Mouse (Mus musculus) gastrocnemius, postnatal 14 days (tissue): ENCODE results near the gene Ly6g6e. TPM values are rescaled to one million over a fixed set of nuclear protein-coding genes. Genes with fewer than 3 reads are reported as not detected.
"Not testable (repeated sequence)": the region's sequence is repeated elsewhere in the genome, so short reads cannot be mapped to it uniquely, and the experiment has no call there.

ENCODE experiments used
- DNase-seq: peaks from one replicate; pipeline ENCODE4 v3.0.0; 2021; ENCODE audit warnings: mixed read lengths
- intact Hi-C: fragments of 180-260 bp; cut with DNase I; formaldehyde crosslinking; loops from one replicate; pipeline ENCODE4 v1.15.1; 2025; ENCODE audit warnings: low total_unique reads
- long read RNA-seq, 2 experiments: library from polyadenylated mRNA; stranded (forward); transcript quantifications; one replicate each; pipeline ENCODE4 v2.0.0; 2021
- total RNA-seq, 2 experiments: library from RNA; stranded (reverse); gene quantifications; 2 replicates each; pipeline ENCODE4 v1.2.3; 2021

The Ly6g6e gene
- total RNA-seq, result not detected
- long read RNA-seq, experiment 1, result 0 reads
- long read RNA-seq, experiment 2, result 0 reads

DNA sequence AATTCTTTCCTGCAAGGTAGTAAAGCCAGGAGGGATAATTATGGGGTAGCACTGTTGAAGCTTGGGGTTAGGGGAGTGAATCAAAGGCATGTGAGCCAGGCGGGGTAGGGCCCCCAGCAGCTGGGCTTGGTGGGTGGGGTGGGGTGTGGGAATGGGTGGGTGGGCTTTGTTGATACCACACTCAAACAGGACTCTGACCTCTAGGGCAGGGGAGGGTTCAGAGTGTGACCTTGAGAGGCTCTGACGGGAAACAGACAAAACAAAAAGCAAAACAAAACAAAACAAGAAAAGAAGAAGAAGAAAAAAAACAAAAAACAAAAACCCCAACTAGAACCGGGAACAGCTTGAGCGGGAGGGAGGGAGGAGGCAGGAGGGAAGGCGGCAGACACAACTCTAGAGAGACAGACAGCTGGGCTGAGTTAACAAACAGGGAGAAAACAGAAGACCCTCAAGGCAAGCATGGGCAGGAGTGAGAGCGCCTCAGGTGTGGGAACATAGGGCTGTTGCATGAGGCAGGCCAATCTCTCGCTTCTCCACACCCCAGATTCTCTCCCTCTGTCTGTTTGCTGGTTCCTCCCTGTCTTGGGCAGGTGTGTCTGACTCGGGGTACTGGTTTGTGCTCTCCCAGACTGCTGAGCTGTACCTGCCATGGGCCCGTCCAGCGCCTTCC is at the start of gene Ly6g6e:
Gene Ly6g6e, plus strand, starts transcription at position 396 of the 670 bp plus-strand sequence.
- intact Hi-C loops, result no loop called here

DNA sequence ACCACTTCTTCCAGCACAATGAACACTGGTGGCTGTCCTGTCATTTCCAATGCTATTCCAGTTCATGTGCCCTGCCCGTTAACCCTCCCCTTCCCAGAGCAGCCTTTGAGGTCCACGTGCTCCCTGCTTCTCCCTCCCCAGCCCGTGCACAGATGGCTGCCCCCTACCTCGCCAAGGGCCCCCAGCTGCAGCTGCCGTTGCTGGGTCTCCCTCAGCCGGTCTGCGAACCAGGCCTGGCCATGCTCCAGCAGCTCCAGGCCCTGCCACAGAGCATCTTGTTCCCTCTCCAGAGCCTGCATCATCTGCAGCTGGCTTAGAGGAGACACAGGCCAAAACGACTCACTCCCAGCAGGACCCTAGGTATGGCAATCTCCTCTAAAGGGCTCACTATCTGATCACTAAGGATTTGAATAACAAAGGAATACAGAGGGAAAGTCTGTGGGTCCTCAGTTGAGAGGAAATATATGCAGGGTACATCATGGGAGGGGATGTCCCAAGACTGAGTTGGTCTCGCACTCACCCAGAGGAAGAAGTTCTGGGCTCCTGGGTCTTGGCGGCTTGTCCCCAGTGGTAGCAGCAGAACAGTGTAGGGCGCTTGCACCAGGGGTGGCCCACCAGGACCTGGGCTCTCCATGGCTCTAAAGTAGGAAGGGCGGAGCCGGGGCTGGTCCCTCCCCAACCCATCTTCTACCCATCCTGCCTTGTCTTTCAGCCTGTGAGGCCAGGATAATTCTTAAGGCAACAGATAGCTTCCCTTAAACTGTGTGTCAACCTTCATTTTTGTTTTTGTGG is 49.2 kb upstream of the Ly6g6e start, which contains the start of gene Sapcd1:
Gene Sapcd1, minus strand, starts transcription at position 740 of the 792 bp plus-strand sequence.
- intact Hi-C loops, result no loop called here
- peak; percentile 84 for DNase-seq

More for the DNA sequence above, at the start of gene Ly6g6e:
- DNase-seq, result no peak

- intact Hi-C loops, result no loop called here
- no peak for DNase-seq
Measured at GRCm38 (mm10) chr17:35028315-35028714, 48.4 kb upstream of the Ly6g6e start.

DNA sequence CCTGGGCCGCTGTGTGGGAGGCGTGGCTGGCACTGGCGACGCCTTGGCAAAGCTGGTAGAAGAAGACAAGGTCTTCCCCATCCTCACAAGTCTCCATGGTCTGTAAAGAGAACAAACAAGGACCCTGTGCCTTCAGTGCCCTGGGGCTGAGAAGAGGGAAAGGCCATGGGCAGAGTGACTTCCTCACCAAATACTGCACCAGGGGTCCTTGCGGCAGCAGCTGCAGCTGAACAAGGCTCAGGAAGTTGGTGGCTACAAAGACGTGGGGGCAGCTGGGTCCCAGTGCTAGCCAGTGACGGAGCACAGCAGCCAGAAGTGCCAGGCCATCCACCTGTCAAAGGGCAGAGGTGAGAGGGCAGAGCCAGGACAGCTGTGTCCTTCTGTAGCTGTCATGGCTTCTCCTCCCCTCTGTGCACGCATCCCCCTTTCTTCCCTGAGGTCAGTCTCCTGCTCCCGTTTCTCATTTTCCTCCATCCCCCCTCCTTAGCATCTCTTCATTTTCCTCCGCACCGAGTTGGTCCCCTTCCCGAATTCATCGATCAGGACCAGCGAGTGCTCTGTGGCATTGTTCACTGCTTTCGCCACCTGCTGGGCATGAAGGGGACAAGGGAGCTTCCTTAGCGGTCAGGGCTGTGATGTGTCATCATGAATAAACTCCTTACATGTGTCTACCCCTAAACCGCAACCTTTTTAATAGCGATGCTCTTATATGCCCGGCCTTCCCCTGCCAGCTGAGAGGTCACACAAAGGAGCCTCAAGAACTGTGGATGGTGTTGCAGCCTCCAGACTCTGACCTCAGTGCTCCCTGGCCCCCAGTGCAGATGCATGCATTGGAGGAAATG is 46.8 kb upstream of the Ly6g6e start:
- DNase-seq, result no peak
- intact Hi-C loops, result no loop called here

- DNase-seq, result no peak
- intact Hi-C loops, result no loop called here
Measured at GRCm38 (mm10) chr17:35031272-35031671, 45.4 kb upstream of the Ly6g6e start.

- intact Hi-C loops, result no loop called here
- no peak for DNase-seq
Measured at GRCm38 (mm10) chr17:35031880-35032279, 44.8 kb upstream of the Ly6g6e start.

- intact Hi-C loops, result no loop called here
- DNase-seq, result no peak
Measured at GRCm38 (mm10) chr17:35032323-35032870, 44.3 kb upstream of the Ly6g6e start.

- DNase-seq, intact Hi-C loops: not testable (repeated sequence)
Measured at GRCm38 (mm10) chr17:35033703-35034102, 43.0 kb upstream of the Ly6g6e start.

DNA sequence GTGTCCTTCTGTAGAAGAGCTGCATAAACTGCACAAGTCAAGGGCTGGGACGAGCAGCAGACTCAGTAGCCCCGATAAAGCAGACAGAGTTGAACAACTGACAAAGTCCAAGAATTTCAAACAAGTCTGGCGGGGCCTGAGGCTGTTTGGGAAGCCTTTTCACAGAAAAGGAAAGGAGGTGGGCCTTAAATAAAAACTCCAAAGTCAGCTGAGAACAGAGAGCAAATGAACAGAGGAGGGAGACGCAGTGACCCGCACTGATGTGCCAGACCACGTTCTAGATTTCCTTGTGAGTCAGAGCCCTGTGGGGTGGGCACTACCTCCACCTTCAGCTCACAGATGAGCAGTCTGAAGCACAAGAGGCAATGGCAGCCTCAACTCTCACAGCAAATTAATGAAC is 41.8 kb upstream of the Ly6g6e start:
- intact Hi-C loops, result no loop called here
- DNase-seq, result no peak

DNA sequence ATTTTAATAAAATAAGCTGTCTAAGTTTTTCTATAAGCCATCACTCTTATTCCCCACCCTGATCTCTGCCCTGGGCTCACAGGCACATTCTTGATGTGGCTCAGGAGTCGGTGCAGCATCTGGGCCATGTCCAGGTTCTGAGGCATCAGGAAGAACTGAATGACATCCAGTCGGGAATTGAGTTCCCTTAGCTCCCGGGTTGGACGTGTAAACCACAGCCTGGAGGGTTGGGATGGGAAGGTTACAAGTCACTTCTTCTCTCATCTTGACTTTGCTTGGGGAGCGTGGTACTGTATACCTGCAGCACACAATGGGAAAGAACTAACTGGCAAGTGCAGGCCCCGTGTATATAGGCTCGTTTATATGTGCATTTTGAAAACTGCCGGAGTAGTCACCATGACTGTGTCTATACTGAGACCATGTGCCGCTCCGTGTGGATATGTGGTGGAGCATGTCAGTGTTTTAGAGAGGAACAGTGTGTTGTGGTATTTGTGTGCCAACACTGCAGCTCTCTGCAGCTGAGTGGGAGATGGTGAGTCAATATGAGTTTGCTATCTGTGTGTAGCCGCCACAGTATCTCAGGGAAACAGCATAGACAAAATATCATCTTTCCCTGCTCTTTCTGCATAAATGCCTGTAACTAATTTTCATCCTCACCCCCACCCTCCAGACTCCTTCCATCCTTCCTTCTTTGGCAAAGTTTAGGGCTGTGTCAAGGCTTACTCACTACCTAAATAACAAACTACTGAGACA is 37.4 kb upstream of the Ly6g6e start:
- no peak for DNase-seq
- intact Hi-C loops, result no loop called here

DNA sequence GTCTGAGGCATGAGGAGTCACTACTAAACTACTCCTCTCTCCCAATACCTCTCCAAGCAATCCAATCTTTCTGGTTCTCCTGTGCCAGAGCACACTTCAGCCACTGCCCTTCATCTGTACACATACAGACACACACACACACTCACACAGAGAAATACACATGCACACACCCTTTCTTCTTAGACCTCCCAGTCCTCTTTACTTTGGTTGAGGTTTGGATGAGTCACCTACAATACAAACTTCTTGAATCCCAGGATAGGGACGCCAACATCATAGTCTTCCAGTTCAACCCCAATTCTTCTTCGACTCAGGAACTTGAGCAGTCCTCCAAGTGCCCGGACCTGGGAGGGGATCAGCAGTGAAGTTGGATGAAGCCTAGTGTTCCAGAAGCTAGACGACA is 32.9 kb upstream of the Ly6g6e start:
- intact Hi-C loops, result no loop called here
- DNase-seq, result no peak

DNA sequence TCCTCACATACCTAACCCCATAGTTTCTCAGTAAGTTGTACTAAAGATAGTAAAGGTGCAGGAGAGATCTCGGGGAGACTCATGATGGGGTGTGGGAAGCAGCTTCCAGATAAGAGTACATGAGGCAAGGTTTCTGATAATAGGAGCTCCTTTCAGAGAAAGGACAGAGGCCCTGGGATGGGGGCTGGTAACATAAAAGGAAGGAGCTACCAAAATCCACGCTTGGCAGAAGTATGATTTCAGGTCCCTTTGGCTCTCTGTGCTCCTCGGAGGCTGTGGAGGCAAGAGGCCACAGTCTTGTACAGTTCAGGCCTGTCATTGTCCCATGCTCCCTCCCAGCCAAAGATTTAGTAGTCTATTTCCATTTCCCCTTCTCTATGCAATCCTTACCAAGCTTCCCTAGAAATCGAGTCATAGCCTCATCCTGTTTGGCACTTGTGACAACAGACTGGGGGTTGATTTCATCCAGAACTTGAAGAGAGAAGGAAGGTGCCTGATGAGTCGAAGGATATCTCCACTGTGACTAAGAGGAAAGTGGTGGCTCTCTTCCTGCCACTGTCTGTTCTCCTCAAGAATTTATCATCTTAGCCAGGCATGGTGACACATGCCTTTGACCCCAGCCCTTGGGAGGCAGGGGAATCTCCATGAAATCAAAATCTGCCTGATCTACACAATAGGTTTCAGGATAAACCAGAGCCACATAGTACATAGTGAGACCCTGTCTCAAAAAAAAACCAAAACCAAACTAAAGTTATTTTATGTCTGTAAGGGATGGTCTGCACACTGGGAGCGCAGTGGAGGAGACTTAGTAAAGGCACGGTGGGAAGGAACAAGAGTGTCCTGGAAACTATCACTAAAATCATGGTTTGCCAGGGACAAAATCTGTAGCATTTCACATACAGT is 31.5 kb upstream of the Ly6g6e start:
- no peak for DNase-seq
- intact Hi-C loops, result no loop called here

- intact Hi-C loops, result no loop called here
- DNase-seq, result no peak
Measured at GRCm38 (mm10) chr17:35045807-35046680, 30.7 kb upstream of the Ly6g6e start.

GRCm38 (mm10) chr17:35046681-35047455 is 29.8 kb upstream of the Ly6g6e start, which contains the start of gene Msh5:
Gene Msh5 (minus strand): TSS chr17:35046745.
- DNase-seq, result peak; percentile 96
- intact Hi-C loops, result no loop called here

GRCm38 (mm10) chr17:35047688-35048087 is 29.0 kb upstream of the Ly6g6e start:
- no peak for DNase-seq
- intact Hi-C loops, result no loop called here
